Comparison of ENCODE assay signal across 9 mouse cellular contexts in genomic region chr9:123796174-123796573, GRCm38 (mm10). TPM values are rescaled to one million over a fixed set of nuclear protein-coding genes. Genes with fewer than 3 reads are reported as not detected.
DNase-seq lines count a peak whose midpoint lies in the region; ATAC-seq and TF ChIP-seq lines count a peak whose summit lies in the region.
"Had no signal": no experiment of that assay in that cellular context is flagged by ENCODE, and none has a peak within 500 bp of the region (broad histone marks: within the 10 kb centered on the region; RNA-seq: fewer than 3 reads in every experiment).

No protein-coding gene starts in this region.

- DNase-seq in forebrain, embryonic 11.5 days (ENCODE audit: low spot score) = peak; percentile 58
- peak; percentile 37 for DNase-seq in ES-CJ7 (ENCODE audit: low read depth, low spot score)
- peak; percentile 54 to 56 for DNase-seq in cerebellum, postnatal 14 days
- peak; percentile 45 for DNase-seq in heart, postnatal 0 days (ENCODE audit: low spot score)
- peak; percentile 21 for DNase-seq in layer of hippocampus, adult 9-11 months
- peak; percentile 63 for DNase-seq in lung, postnatal 36 days
- peak; percentile 22 for DNase-seq in right cerebral cortex, postnatal 4 days

- H3K4me3 ChIP-seq in forebrain, embryonic 11.5 days (ENCODE audit: low read depth, low read length) = no peak overlapping the region
- no peak overlapping the region for H3K4me3 ChIP-seq in forebrain, embryonic 15.5 days
- no peak overlapping the region for H3K4me3 ChIP-seq in heart, postnatal 0 days (ENCODE audit: low read depth, low read length)

- no peak overlapping the region for H3K9ac ChIP-seq in forebrain, embryonic 11.5 days (ENCODE audit: low read length)
- H3K9ac ChIP-seq in forebrain, embryonic 15.5 days (replicated peaks) = no peak overlapping the region
- H3K9ac ChIP-seq in heart, postnatal 0 days (replicated peaks; ENCODE audit: low read depth, low read length) = no peak overlapping the region

- H3K4me1 ChIP-seq in forebrain, embryonic 11.5 days (replicated peaks; ENCODE audit: control insufficient read depth, insufficient read depth, low read length) = no peaks in the 10 kb centered on the region
- no peaks in the 10 kb centered on the region for H3K4me1 ChIP-seq in forebrain, embryonic 15.5 days
- no peaks in the 10 kb centered on the region for H3K4me1 ChIP-seq in heart, postnatal 0 days (ENCODE audit: control insufficient read depth, insufficient read depth)

- no peak overlapping the region for H3K4me2 ChIP-seq in forebrain, embryonic 11.5 days (ENCODE audit: low read depth, low read length, severe bottlenecking)
- no peak overlapping the region for H3K4me2 ChIP-seq in forebrain, embryonic 15.5 days (replicated peaks)
- no peak overlapping the region for H3K4me2 ChIP-seq in heart, postnatal 0 days (ENCODE audit: low read depth, low read length)

- no peak overlapping the region for H3K27ac ChIP-seq in forebrain, embryonic 11.5 days (ENCODE audit: low read depth, low read length)
- no peak overlapping the region for H3K27ac ChIP-seq in forebrain, embryonic 15.5 days (replicated peaks)
- no peak overlapping the region for H3K27ac ChIP-seq in heart, postnatal 0 days (ENCODE audit: low read depth)

- peak; percentile 77 for TF ChIP-seq CTCF in heart, postnatal 0 days (IDR thresholded peaks at IDR 0.05; ENCODE audit: low read depth)

- no peak for TF ChIP-seq EP300 in heart, postnatal 0 days (IDR thresholded peaks at IDR 0.05; ENCODE audit: low read depth)

- H3K9me3 ChIP-seq in forebrain, embryonic 11.5 days (ENCODE audit: control insufficient read depth, low read length) = no peaks in the 10 kb centered on the region
- no peaks in the 10 kb centered on the region for H3K9me3 ChIP-seq in forebrain, embryonic 15.5 days
- H3K9me3 ChIP-seq in heart, postnatal 0 days (replicated peaks; ENCODE audit: control insufficient read depth, low read length) = no peaks in the 10 kb centered on the region

- 71% methylated on average over 3 of the region's 3 CpGs for WGBS in forebrain, embryonic 11.5 days
- 78% methylated on average over 3 of the region's 3 CpGs for WGBS in forebrain, embryonic 15.5 days
- WGBS in heart, postnatal 0 days = 49% methylated on average over 3 of the region's 3 CpGs

- H3K27me3 ChIP-seq in forebrain, embryonic 11.5 days (ENCODE audit: control insufficient read depth, insufficient read depth, low read length) = no peaks in the 10 kb centered on the region
- H3K27me3 ChIP-seq in forebrain, embryonic 15.5 days = no peaks in the 10 kb centered on the region
- no peaks in the 10 kb centered on the region for H3K27me3 ChIP-seq in heart, postnatal 0 days (ENCODE audit: control insufficient read depth, insufficient read depth, low read length)

- ATAC-seq in forebrain, embryonic 11.5 days (replicated peaks; ENCODE audit: low FRiP score) = no peak
- no peak for ATAC-seq in forebrain, embryonic 15.5 days (replicated peaks)
- peak; percentile 66; the same call in 1 of the 2 replicates for ATAC-seq in heart, postnatal 0 days (ENCODE audit: insufficient read depth, low read depth)

- H3K36me3 ChIP-seq in forebrain, embryonic 11.5 days (ENCODE audit: control insufficient read depth, insufficient read depth, low read length) = no peaks in the 10 kb centered on the region
- H3K36me3 ChIP-seq in forebrain, embryonic 15.5 days = peaks cover 22% of the 10 kb centered on the region
- peaks cover 88% of the 10 kb centered on the region for H3K36me3 ChIP-seq in heart, postnatal 0 days (replicated peaks; ENCODE audit: control insufficient read depth, insufficient read depth, low read length)

RNA-seq across cellular contexts. Expression of gene Cxcr6, which starts 10.1 kb away (rescaled TPM):
- 0.09 and 0.19 TPM in 2 replicates for polyA plus RNA-seq in forebrain, embryonic 11.5 days (2014; fragmentation: Nextera tagmentation; extraction: Ambion mirVana)
- 0.15 and 0.18 TPM in 2 replicates for polyA plus RNA-seq in forebrain, embryonic 15.5 days (2015; fragmentation: Nextera tagmentation; extraction: Ambion mirVana)
- total RNA-seq in heart, postnatal 0 days (2014; rRNA removed; ENCODE audit: low replicate concordance) = not detected in 2 replicates
- 0.14 and 0.30 TPM in 2 replicates for polyA plus RNA-seq in heart, postnatal 0 days (2015; fragmentation: Nextera tagmentation; extraction: Ambion mirVana)
- total RNA-seq: layer of hippocampus, adult 18-20 months had no signal

RNA-seq across cellular contexts. Expression of gene Fyco1, which starts 55.5 kb away (rescaled TPM):
- 8.9 and 11.0 TPM in 2 replicates for polyA plus RNA-seq in forebrain, embryonic 11.5 days (2014; fragmentation: Nextera tagmentation; extraction: Ambion mirVana)
- polyA plus RNA-seq in forebrain, embryonic 15.5 days (2015; fragmentation: Nextera tagmentation; extraction: Ambion mirVana) = 16.5 and 16.8 TPM in 2 replicates
- total RNA-seq in heart, postnatal 0 days (2014; rRNA removed; ENCODE audit: low replicate concordance) = 62.5 and 82.7 TPM in 2 replicates
- 35.3 and 40.9 TPM in 2 replicates for polyA plus RNA-seq in heart, postnatal 0 days (2015; fragmentation: Nextera tagmentation; extraction: Ambion mirVana)
